Mouse (Mus musculus) stomach, postnatal 0 days (tissue): ENCODE results near the gene Asb2. TPM values are rescaled to one million over a fixed set of nuclear protein-coding genes. Genes with fewer than 3 reads are reported as not detected.

Source experiments
- ATAC-seq: fragments of 200-750 bp; cut with Nextera tagmentation; 2 replicates; pipeline ENCODE4 v1.8.0; 2017; ENCODE audit not compliant: low FRiP score, low TSS enrichment
- DNase-seq: peaks from one replicate; pipeline ENCODE4 v3.0.0-alpha.2; 2016; ENCODE audit warnings: low spot score
- H3K27ac ChIP-seq: fragments of 300-500 bp; sonication (generic); replicated peaks from 2 replicates; pipeline ENCODE4 v1.5.1; 2014; ENCODE audit warnings: mild to moderate bottlenecking, control low read depth
- H3K27me3 ChIP-seq: fragments of 300-500 bp; sonication (generic); 2 replicates; pipeline ENCODE4 v1.6.1; 2014; ENCODE audit warnings: low read length; ENCODE audit not compliant: control insufficient read depth, insufficient read depth
- H3K36me3 ChIP-seq: fragments of 300-500 bp; sonication (generic); 2 replicates; pipeline ENCODE4 v1.6.1; 2014; ENCODE audit warnings: low read length, mixed read lengths; ENCODE audit not compliant: control insufficient read depth, insufficient read depth
- H3K4me1 ChIP-seq: fragments of 300-500 bp; sonication (generic); replicated peaks from 2 replicates; pipeline ENCODE4 v1.6.1; 2014; ENCODE audit warnings: antibody characterized with exemption; ENCODE audit not compliant: control insufficient read depth, insufficient read depth
- H3K4me2 ChIP-seq: fragments of 300-500 bp; sonication (generic); replicated peaks from 2 replicates; pipeline ENCODE4 v1.6.1; 2014; ENCODE audit warnings: low read depth, mild to moderate bottlenecking, control low read depth, moderate library complexity
- H3K4me3 ChIP-seq: fragments of 300-500 bp; sonication (generic); 2 replicates; pipeline ENCODE4 v1.5.1; 2014; ENCODE audit warnings: low read depth, low read length, control low read depth
- H3K9ac ChIP-seq: fragments of 300-500 bp; sonication (generic); 2 replicates; pipeline ENCODE4 v1.6.1; 2014; ENCODE audit warnings: mild to moderate bottlenecking, low read length, control low read depth, mixed read lengths
- H3K9me3 ChIP-seq: fragments of 300-500 bp; sonication (generic); 2 replicates; pipeline ENCODE4 v1.6.1; 2016; ENCODE audit warnings: low read length; ENCODE audit not compliant: control insufficient read depth
- CTCF ChIP-seq: IDR thresholded peaks from 2 replicates; pipeline ENCODE4 v1.5.1; 2016; ENCODE audit warnings: antibody characterized with exemption, low read depth, mild to moderate bottlenecking, moderate library complexity
- EP300 ChIP-seq: optimal IDR thresholded peaks from 2 replicates; pipeline ENCODE3; 2016; ENCODE audit warnings: antibody characterized with exemption
- whole genome bisulfite sequencing: fragments of 180-500 bp; shearing (Covaris S2); extraction: QIAGEN DNeasy Blood & Tissue Kit; methylation state at CpG from one replicate; pipeline ENCODE4 v1.1.7; 2014; 5-methylcytosine and 5-hydroxymethylcytosine counted together
- polyA plus RNA-seq: library from polyadenylated mRNA; unstranded; fragments of >200 nt; fragmentation: Nextera tagmentation; extraction: Ambion mirVana; gene quantifications from 2 replicates; pipeline ENCODE4 v1.2.1, GENCODE M21; 2015

The Asb2 gene
- polyA plus RNA-seq, 1 experiment from 2014 or later = 17.4 TPM

GRCm38 (mm10) chr12:103332879-103333278 is 22.9 kb downstream of the Asb2 start:
- ATAC-seq (no peak), DNase-seq (no peak)
- no peaks in the 10 kb centered on the region for H3K4me1 ChIP-seq
- no peak overlapping the region for H3K9ac ChIP-seq
- H3K9me3 ChIP-seq = no peaks in the 10 kb centered on the region
- no peak overlapping the region for H3K4me3 ChIP-seq
- H3K36me3 ChIP-seq = no peaks in the 10 kb centered on the region
- H3K4me2 ChIP-seq = no peak overlapping the region
- no peaks in the 10 kb centered on the region for H3K27me3 ChIP-seq
- 77% methylated on average over 2 of the region's 2 CpGs for WGBS
- no peak overlapping the region for H3K27ac ChIP-seq
- no peak for TF ChIP-seq CTCF
- no peak for TF ChIP-seq EP300

DNA sequence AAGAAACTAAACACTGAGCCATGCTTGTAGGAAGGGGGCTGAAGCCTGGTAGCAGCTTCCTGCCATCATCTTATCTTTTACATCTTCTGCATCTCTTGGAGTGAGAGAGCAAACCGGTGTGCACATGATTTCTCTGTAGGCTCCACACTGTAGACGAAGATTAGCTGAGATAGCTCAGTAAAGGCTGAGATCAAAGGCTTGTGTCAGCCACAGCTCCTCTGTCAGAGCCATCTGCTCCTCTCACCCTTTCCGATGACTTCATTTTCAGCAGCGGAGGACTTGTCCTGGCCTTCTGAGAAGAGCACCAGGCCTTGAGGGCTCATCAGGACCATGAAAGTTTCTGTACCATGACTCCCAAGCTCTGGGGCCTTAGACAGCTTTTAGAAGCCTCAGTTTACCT is 24.3 kb downstream of the Asb2 start:
- ATAC-seq (no peak), DNase-seq (no peak)
- H3K9ac ChIP-seq = no peak overlapping the region
- H3K27me3 ChIP-seq = no peaks in the 10 kb centered on the region
- no peaks in the 10 kb centered on the region for H3K4me1 ChIP-seq
- WGBS = 60% methylated on average over 4 of the region's 4 CpGs
- H3K9me3 ChIP-seq = no peaks in the 10 kb centered on the region
- no peaks in the 10 kb centered on the region for H3K36me3 ChIP-seq
- H3K4me2 ChIP-seq = no peak overlapping the region
- no peak overlapping the region for H3K4me3 ChIP-seq
- no peak for TF ChIP-seq EP300
- TF ChIP-seq CTCF = no peak
- no peak overlapping the region for H3K27ac ChIP-seq

DNA sequence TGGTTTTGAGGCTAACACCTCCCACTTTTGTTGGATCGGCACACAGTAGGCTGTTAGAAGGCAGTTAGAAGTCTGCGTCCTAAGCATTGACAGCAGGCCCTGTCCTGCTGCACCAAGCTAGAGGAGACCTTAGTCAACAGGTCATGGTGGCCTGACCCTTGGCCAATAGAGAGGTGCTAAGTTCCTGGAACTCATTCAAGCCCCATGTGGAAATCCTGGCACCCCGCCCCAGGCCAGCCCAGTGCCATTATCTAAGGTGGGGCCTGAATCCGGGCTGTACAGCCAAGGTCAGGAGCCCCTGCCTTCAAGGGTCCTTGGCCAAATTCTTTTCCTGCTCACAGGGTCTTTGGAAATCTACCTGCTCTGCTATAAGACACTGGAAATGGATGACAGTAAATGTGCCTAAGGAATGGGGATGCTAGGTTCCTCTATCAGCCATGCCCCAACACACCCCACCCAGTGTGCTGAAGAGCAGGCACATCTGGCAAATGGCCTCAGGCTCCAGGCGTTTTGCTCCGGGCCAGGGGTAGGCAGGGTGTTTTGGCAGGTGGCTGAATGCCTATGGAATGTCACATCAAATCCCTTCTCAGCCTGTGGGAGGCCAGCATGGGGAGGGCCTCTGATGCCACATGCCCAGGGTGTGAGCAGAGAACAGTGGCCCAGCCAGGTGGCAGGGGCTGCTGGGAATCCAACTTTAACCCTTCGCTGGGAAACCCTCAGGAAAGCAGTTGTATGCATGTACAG is 27.2 kb downstream of the Asb2 start:
- H3K9me3 ChIP-seq = no peaks in the 10 kb centered on the region
- no peaks in the 10 kb centered on the region for H3K27me3 ChIP-seq
- no peak for TF ChIP-seq CTCF
- no peak for TF ChIP-seq EP300
- H3K27ac ChIP-seq = no peak overlapping the region
- no peak overlapping the region for H3K9ac ChIP-seq
- no peak for DNase-seq
- no peak overlapping the region for H3K4me2 ChIP-seq
- H3K4me1 ChIP-seq = no peaks in the 10 kb centered on the region
- no peak overlapping the region for H3K4me3 ChIP-seq
- ATAC-seq = no peak
- 51% methylated on average over 7 of the region's 7 CpGs for WGBS
- no peaks in the 10 kb centered on the region for H3K36me3 ChIP-seq

GRCm38 (mm10) chr12:103327107-103327506 is 28.7 kb downstream of the Asb2 start:
- Histone ChIP-seq H3K27me3 (0 out of 2 replicates have a peak, but pooled peaks cover 2% of the 10 kb centered on the region), H3K36me3 (no peaks in the 10 kb centered on the region), H3K9me3 (no peaks in the 10 kb centered on the region), H3K9ac (no peak overlapping the region), H3K4me3 (no peak overlapping the region), H3K27ac (no peak overlapping the region), H3K4me1 (no peaks in the 10 kb centered on the region), H3K4me2 (no peak overlapping the region)
- ATAC-seq (no peak), DNase-seq (no peak)
- 33% methylated on average over 7 of the region's 7 CpGs for WGBS
- no peak for TF ChIP-seq EP300
- TF ChIP-seq CTCF = no peak

DNA sequence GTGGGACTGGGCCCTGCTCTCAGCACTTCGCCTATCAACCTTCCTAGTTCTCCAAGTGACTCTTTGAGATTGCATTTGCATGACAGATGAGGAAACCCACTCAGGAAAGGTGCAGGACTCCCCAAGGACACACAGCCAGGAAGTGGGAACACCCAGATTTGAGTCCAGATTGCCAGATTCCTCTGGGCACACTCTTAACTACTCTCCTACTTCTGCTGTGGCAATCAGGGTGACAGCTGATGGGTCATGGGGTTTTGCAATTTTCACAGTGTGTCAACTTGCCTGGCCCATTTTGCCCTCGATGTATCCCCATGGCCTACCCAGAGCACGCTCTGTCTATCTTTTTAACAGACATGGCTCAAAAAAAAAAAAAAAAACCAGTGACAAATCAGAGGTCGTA is 29.2 kb downstream of the Asb2 start:
- H3K9ac ChIP-seq = no peak overlapping the region
- no peak overlapping the region for H3K4me3 ChIP-seq
- H3K27ac ChIP-seq = no peak overlapping the region
- H3K36me3 ChIP-seq = no peaks in the 10 kb centered on the region
- no peaks in the 10 kb centered on the region for H3K9me3 ChIP-seq
- WGBS = 75% methylated on average over 4 of the region's 4 CpGs
- ATAC-seq (no peak), DNase-seq (no peak)
- no peak for TF ChIP-seq CTCF
- no peak for TF ChIP-seq EP300
- no peak overlapping the region for H3K4me2 ChIP-seq
- 0 out of 2 replicates have a peak, but pooled peaks cover 2% of the 10 kb centered on the region for H3K27me3 ChIP-seq
- no peaks in the 10 kb centered on the region for H3K4me1 ChIP-seq

- H3K36me3 ChIP-seq = no peaks in the 10 kb centered on the region
- TF ChIP-seq CTCF = peak; percentile 91
- no peak for TF ChIP-seq EP300
- 12% methylated on average over 60 of the region's 60 CpGs for WGBS
- H3K27me3 ChIP-seq = 0 out of 2 replicates have a peak, but pooled peaks cover 2% of the 10 kb centered on the region
- ATAC-seq (peak; percentile 92), DNase-seq (peak; percentile 91)
- no peaks in the 10 kb centered on the region for H3K9me3 ChIP-seq
- H3K4me1 ChIP-seq = no peaks in the 10 kb centered on the region
- peak overlapping the region; percentile 44 for H3K4me2 ChIP-seq
- H3K9ac ChIP-seq = no peak overlapping the region
- no peak overlapping the region for H3K27ac ChIP-seq
- peak overlapping the region; percentile 22; the same call in 1 of the 2 replicates for H3K4me3 ChIP-seq
These were observed 30.5 kb downstream of the Asb2 start for GRCm38 (mm10) chr12:103325156-103325857.
